Mouse (Mus musculus) embryonic fibroblast, embryonic 13.5 days (primary cell): Measurements from ENCODE around the gene Nrn1.

Experiments
- CTCF ChIP-seq: IDR thresholded peaks from 2 replicates; pipeline ENCODE4 v1.5.1; 2011; ENCODE audit warnings: mild to moderate bottlenecking, control low read depth, low read length, moderate library complexity, borderline replicate concordance; ENCODE audit not compliant: insufficient read depth
- POLR2A ChIP-seq: IDR thresholded peaks from 2 replicates; pipeline ENCODE4 v1.6.1; 2011; ENCODE audit warnings: low read depth, mild to moderate bottlenecking, control low read depth, low read length, moderate library complexity

GRCm38 (mm10) chr13:36734731-36735571 lies at the start of gene Nrn1:
- TF ChIP-seq CTCF (no peak), POLR2A (no peak)
